Mouse (Mus musculus): ENCODE measurements around the gene Hist1h2bq. TPM values are rescaled to one million over a fixed set of nuclear protein-coding genes. Genes with fewer than 3 reads are reported as not detected.
"Not testable (repeated sequence)": the region's sequence is repeated elsewhere in the genome, so short reads cannot be mapped to it uniquely, and the experiment has no call there.

The Hist1h2bq gene
- total RNA-seq, 4 experiments from 2014 or later: 25.7 to 37.7 (median 29.1) TPM

GRCm38 (mm10) chr13:21789925-21790324 lies 20.1 kb downstream of the Hist1h2bq start:
- no peak for DNase-seq (ENCODE audit: low spot score)

- no peak for DNase-seq (ENCODE audit: low spot score)
These were observed 22.0 kb downstream of the Hist1h2bq start for GRCm38 (mm10) chr13:21787760-21788593.

DNA sequence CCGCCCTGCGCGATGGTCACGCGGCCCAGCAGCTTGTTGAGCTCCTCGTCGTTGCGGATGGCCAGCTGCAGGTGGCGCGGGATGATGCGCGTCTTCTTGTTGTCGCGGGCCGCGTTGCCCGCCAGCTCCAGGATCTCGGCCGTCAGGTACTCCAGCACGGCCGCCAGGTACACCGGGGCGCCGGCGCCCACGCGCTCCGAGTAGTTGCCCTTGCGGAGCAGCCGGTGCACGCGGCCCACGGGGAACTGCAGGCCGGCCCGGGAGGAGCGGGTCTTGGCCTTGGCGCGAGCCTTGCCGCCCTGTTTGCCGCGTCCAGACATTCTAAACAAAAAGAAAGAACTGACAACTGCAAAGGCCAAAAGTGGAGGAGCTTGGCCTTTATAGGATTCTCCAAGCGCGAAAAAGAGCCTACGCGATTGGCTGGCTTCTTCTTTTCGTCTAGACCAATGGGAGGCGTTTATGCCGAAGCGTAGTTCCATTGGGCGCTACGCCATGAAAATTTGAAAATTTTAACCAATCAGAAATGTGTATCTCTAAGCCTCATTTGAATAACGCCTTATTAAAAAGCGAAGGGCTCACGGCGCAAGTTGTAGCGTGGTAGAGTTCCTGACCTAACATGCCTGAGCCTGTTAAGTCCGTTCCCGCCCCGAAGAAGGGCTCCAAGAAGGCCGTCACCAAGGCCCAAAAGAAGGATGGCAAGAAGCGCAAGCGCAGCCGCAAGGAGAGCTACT lies 22.9 kb downstream of the Hist1h2bq start, which contains the start of the genes Hist1h2an and Hist1h2bp:
Gene Hist1h2an (minus strand): TSS at position 320 of the 731 bp plus-strand sequence.
Gene Hist1h2bp (plus strand): TSS at position 563 of the 731 bp plus-strand sequence.
- peak; percentile 96 for DNase-seq (ENCODE audit: low spot score)

DNA sequence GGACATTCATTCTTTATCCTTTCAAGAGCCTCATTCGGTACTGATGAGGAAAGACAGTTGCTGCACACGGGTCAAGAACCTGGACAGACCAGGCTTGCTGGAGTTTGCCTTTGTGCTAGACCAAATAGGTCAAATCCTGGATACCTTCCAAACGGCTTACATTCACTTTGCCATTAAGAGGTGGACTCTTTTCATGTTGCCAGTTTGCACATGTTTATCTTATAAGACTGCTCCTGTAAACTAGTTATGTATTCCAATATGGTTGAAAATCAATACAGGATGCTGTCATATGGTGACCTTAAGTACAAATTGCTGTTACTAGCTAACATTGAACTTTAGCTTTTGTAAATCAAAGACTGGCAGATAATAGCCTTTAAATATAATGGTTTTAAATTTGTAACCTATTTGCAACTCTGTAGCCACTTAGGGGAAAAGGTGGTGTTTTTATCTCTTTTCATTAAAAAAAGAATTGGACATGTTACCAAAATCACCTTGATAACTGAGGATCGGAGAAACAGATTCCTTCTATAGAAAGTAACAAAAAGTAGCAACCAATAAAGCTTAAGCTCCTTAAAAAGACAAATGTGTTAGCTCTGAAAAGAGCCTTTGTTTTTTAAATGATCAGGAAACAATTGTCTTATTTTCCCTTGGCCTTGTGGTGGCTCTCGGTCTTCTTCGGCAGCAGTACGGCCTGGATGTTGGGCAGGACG lies 23.7 kb downstream of the Hist1h2bq start:
- no peak for DNase-seq (ENCODE audit: low spot score)

- no peak for DNase-seq (ENCODE audit: low spot score)
These were observed 25.7 kb downstream of the Hist1h2bq start for GRCm38 (mm10) chr13:21784311-21784710.

GRCm38 (mm10) chr13:21783734-21784161 lies 26.2 kb downstream of the Hist1h2bq start:
- no peak for DNase-seq (ENCODE audit: low spot score)

- peak; percentile 84 for DNase-seq (ENCODE audit: low spot score)
These were observed 26.8 kb downstream of the Hist1h2bq start, which contains the start of gene Hist1h3i for GRCm38 (mm10) chr13:21783255-21783617. Gene Hist1h3i (minus strand): TSS chr13:21783370.

DNA sequence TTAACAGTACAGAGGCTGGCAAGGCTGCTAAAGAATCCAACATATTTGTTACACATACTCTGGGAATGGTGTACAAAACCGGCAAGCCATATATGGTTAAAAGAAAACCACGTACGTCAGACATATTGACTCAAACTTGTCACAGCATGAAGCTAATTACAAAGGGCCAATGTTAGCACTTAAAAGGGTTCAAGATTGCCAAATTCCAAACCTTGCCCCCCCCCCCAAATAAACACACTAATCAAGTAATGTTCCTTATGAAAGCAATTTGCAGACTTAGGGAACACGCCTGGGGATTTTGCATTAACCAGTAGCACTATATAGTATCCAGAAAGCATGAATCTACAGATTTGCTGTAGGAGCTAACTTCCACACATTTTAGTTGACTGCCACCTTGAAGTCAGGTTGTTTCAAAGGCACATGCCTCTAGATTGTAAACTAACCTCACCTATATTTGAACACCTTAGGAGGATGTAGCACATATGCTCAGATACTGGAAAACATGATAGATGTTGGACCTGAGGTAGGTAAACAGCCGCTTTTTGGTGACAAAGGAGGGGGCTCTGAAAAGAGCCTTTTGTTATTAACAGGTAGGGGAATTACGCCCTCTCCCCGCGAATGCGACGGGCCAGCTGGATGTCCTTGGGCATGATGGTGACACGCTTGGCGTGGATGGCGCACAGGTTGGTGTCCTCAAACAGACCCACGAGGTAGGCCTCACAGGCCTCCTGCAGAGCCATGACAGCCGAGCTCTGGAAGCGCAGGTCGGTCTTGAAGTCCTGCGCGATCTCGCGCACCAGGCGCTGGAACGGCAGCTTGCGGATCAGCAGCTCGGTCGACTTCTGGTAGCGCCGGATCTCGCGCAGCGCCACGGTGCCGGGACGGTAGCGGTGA lies 27.4 kb downstream of the Hist1h2bq start:
- not testable (repeated sequence) for DNase-seq (ENCODE audit: low spot score)

DNA sequence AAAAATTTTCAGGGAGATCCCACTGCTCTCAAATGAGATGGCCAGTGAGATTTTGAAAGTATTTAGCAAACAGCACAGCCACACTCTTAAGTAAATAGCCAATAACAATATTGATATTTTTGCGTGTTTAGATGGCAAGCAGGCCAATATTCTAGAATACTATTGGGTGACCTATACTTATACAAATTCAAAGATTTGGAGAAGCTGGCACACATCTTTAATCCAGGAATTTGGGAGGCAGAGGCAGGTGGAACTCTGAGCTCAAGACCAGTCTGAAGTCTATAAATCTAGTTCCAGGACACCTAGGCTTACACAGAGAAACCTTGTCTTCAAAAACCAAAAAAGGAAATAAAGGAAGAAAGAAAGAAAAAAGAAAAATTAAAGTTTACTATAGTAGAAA lies 28.4 kb downstream of the Hist1h2bq start:
- no peak for DNase-seq (ENCODE audit: low spot score)

DNA sequence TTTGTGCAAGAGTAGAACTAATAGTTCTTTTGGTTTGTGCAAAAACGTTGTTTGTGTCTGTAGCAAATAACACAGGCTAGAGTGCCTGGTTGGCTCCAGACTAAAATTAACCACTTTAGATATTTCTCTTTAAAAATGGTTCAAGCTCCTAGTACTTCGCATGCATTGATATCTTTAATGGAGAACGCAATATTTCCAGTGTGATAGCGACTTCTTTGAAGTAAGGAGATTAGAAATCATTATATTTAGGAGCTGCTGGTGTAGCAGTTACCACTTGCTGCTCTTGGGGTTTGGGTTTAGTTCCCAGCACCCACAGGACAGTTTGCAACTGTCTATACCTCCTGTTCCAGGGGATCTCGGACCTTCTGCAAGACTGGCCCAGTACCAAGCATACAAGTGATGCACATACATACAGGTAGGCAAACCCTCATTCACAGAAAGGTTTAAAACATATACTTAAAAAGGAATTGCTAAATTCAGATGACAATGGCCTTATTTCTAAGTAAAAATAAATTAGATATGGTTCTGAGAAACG lies 28.9 kb downstream of the Hist1h2bq start:
- no peak for DNase-seq (ENCODE audit: low spot score)

DNA sequence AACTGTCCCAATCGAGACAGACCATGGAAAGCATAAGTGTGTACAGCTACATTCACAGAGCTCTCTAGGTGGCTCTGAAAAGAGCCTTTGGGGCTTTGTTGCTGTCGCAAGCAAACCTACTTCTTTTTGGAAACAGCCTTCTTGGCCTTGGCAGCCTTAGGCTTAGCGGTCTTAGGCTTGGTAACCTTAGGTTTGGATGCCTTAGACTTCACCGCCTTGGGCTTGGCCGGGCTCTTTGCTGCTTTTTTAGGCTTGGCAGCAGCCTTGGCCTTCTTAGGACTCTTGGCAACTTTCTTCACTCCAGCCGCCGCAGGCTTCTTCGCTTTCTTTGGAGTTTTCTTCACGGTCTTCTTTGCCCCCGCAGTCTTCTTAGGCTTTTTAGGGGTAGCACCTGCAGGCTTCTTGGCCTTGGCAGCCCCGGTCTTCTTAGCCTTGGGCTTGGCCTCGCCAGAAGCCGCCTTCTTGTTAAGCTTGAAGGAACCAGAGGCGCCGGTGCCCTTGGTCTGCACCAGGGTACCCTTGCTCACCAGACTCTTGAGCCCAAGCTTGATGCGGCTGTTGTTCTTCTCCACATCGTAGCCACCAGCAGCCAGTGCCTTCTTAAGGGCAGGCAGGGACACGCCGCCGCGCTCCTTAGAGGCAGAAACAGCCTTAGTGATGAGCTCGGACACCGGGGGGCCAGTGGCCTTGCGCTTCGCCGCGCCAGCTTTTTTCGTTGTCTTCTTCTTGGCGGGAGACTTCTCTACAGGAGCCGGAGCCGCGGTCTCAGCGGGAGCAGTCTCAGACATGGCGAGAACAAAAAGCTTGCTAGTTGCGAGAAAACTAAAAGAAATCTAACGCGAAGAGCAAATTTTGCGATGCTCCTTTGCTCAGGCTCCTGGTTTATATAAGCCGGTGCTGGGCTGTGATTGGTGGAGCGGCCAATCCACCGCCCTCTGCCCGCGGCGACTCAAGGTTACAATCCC lies 29.9 kb downstream of the Hist1h2bq start, which contains the start of gene Hist1h1b:
Gene Hist1h1b (minus strand): TSS at position 859 of the 965 bp plus-strand sequence.
- peak; percentile 33 for DNase-seq (ENCODE audit: low spot score)

- peak; percentile 90 for DNase-seq (ENCODE audit: low spot score)
These were observed 30.9 kb downstream of the Hist1h2bq start for GRCm38 (mm10) chr13:21778814-21779766.

Small RNAs within 50 kb of the gene (microRNA-seq; reads per million reads assigned to microRNA genes)
- gene Gm19658: not detected
- gene Gm44346: not detected
- gene Gm44466: not detected

Other genes starting within 250 kb of the Hist1h2bq start
- not detected for gene Olfr1364, start 228.4 kb downstream of the Hist1h2bq start, total RNA-seq (2022)
- gene Olfr1362, start 196.2 kb downstream of the Hist1h2bq start, total RNA-seq (2022): not detected
- gene Olfr11, start 167.7 kb downstream of the Hist1h2bq start, total RNA-seq (2022): not detected
- gene Olfr1361, start 146.8 kb downstream of the Hist1h2bq start, total RNA-seq (2022): not detected
- gene Olfr1360, start 132.8 kb downstream of the Hist1h2bq start, total RNA-seq (2022): not detected
- not detected for gene Olfr1359, start 112.1 kb downstream of the Hist1h2bq start, total RNA-seq (2022)
- 10 to 100 TPM in 1 of 4 experiments, 1 to 10 TPM in 3; 5.4 to 11.8 (median 8.0) TPM for gene Hist1h2bl, start 94.1 kb downstream of the Hist1h2bq start, total RNA-seq (2022)
- gene Hist1h2ai, start 93.8 kb downstream of the Hist1h2bq start, total RNA-seq (2022): 10 to 100 TPM in 2 of 4 experiments, 1 to 10 TPM in 1, not detected in 1; 1.1 to 17.1 (median 12.1) TPM
- gene Hist1h3h, start 92.5 kb downstream of the Hist1h2bq start, total RNA-seq (2022): 10 to 100 TPM in 2 of 4 experiments, 1 to 10 TPM in 2; 5.0 to 19.2 (median 10.1) TPM
- 1 to 10 TPM in 2 of 4 experiments, under 1 TPM in 1, not detected in 1; 0.94 to 3.0 (median 1.8) TPM for gene Hist1h2bm, start 88.2 kb downstream of the Hist1h2bq start, total RNA-seq (2022)
- 1 to 10 TPM; 1.4 to 4.4 (median 4.0) TPM for gene Hist1h4j, start 75.1 kb downstream of the Hist1h2bq start, total RNA-seq (2022)
- gene Hist1h4k, start 59.7 kb downstream of the Hist1h2bq start, total RNA-seq (2022): 10 to 100 TPM; 26.9 to 29.6 (median 28.6) TPM
- gene Hist1h2ak, start 56.4 kb downstream of the Hist1h2bq start, total RNA-seq (2022): 1 to 10 TPM in 3 of 4 experiments, not detected in 1; 1.5 to 4.4 (median 2.0) TPM
- gene Hist1h2bn, start 56.1 kb downstream of the Hist1h2bq start, total RNA-seq (2022): 1 to 10 TPM; 2.0 to 7.1 (median 4.3) TPM
- 1 to 10 TPM in 3 of 4 experiments, under 1 TPM in 1; 0.62 to 4.7 (median 2.5) TPM for gene Hist1h1b, start 29.6 kb downstream of the Hist1h2bq start, total RNA-seq (2022)
- 10 to 100 TPM in 1 of 4 experiments, 1 to 10 TPM in 3; 6.6 to 10.5 (median 8.8) TPM for gene Hist1h3i, start 26.8 kb downstream of the Hist1h2bq start, total RNA-seq (2022)
- gene Hist1h2an, start 23.0 kb downstream of the Hist1h2bq start, total RNA-seq (2022): 1 to 10 TPM in 1 of 4 experiments, not detected in 3; 1.1 TPM
- gene Hist1h2bp, start 22.7 kb downstream of the Hist1h2bq start, total RNA-seq (2022): 1 to 10 TPM in 3 of 4 experiments, under 1 TPM in 1; 0.81 to 6.2 (median 1.3) TPM
- gene Hist1h2ao, start 268 bp upstream of the Hist1h2bq start, total RNA-seq (2022): 10 to 100 TPM in 1 of 4 experiments, not detected in 3; 16.3 TPM
- gene Hist1h4m, start 1.5 kb upstream of the Hist1h2bq start, total RNA-seq (2022): 10 to 100 TPM; 22.8 to 37.8 (median 29.3) TPM
- gene Hist1h4n, start 22.0 kb upstream of the Hist1h2bq start, total RNA-seq (2022): 10 to 100 TPM in 3 of 4 experiments, 1 to 10 TPM in 1; 6.1 to 17.9 (median 14.8) TPM
- 10 to 100 TPM in 1 of 4 experiments, 1 to 10 TPM in 2, not detected in 1; 3.1 to 13.1 (median 4.1) TPM for gene Hist1h2ap, start 23.3 kb upstream of the Hist1h2bq start, total RNA-seq (2022)
- gene Hist1h2br, start 23.5 kb upstream of the Hist1h2bq start, total RNA-seq (2022): 10 to 100 TPM; 25.5 to 37.9 (median 28.9) TPM
- gene Zfp184, start 134.9 kb upstream of the Hist1h2bq start, total RNA-seq (2022): 1 to 10 TPM in 1 of 4 experiments, under 1 TPM in 3; 0.46 to 1.0 (median 0.83) TPM
- not detected for gene Pom121l2, start 171.0 kb upstream of the Hist1h2bq start, total RNA-seq (2022)
- under 1 TPM in 1 of 4 experiments, not detected in 3; 0.22 TPM for gene Prss16, start 199.5 kb upstream of the Hist1h2bq start, total RNA-seq (2022)
- gene Hist1h2ah, start 225.4 kb upstream of the Hist1h2bq start, total RNA-seq (2022): 10 to 100 TPM in 2 of 4 experiments, 1 to 10 TPM in 2; 1.7 to 11.1 (median 9.1) TPM
- gene Hist1h2bk, start 225.7 kb upstream of the Hist1h2bq start, total RNA-seq (2022): 10 to 100 TPM in 1 of 4 experiments, 1 to 10 TPM in 3; 4.6 to 13.2 (median 8.3) TPM
- gene Hist1h4i, start 231.2 kb upstream of the Hist1h2bq start, total RNA-seq (2022): 10 to 100 TPM; 11.6 to 17.7 (median 15.2) TPM
- 10 to 100 TPM in 1 of 4 experiments, 1 to 10 TPM in 3; 2.7 to 12.6 (median 6.6) TPM for gene Hist1h2ag, start 232.7 kb upstream of the Hist1h2bq start, total RNA-seq (2022)
- gene Hist1h2bj, start 233.0 kb upstream of the Hist1h2bq start, total RNA-seq (2022): 1 to 10 TPM; 1.4 to 7.1 (median 2.5) TPM